Mouse (Mus musculus) E14TG2a.4 (cell line): ENCODE results near the gene Carmil3.

ENCODE experiments used
- CTCF ChIP-seq: conservative IDR thresholded peaks from 2 replicates; pipeline ENCODE4 v1.5.1; 2014; ENCODE audit warnings: low read length
- NANOG ChIP-seq: IDR thresholded peaks from 2 replicates; pipeline ENCODE4 v1.6.1; 2014; ENCODE audit warnings: borderline replicate concordance, low read length, mixed read lengths
- POU5F1 ChIP-seq: IDR thresholded peaks from 2 replicates; pipeline ENCODE4 v1.6.1; 2014; ENCODE audit warnings: low read length, borderline replicate concordance

- TF ChIP-seq CTCF (no peak), NANOG (no peak), POU5F1 (no peak)
Measured at GRCm38 (mm10) chr14:55475654-55476053, 14.8 kb upstream of the Carmil3 start.
